Mouse (Mus musculus): ENCODE data around the gene Cyp2d12.
"Not testable (repeated sequence)": the region's sequence is repeated elsewhere in the genome, so short reads cannot be mapped to it uniquely, and the experiment has no call there.

Cyp2d12 gene

DNA sequence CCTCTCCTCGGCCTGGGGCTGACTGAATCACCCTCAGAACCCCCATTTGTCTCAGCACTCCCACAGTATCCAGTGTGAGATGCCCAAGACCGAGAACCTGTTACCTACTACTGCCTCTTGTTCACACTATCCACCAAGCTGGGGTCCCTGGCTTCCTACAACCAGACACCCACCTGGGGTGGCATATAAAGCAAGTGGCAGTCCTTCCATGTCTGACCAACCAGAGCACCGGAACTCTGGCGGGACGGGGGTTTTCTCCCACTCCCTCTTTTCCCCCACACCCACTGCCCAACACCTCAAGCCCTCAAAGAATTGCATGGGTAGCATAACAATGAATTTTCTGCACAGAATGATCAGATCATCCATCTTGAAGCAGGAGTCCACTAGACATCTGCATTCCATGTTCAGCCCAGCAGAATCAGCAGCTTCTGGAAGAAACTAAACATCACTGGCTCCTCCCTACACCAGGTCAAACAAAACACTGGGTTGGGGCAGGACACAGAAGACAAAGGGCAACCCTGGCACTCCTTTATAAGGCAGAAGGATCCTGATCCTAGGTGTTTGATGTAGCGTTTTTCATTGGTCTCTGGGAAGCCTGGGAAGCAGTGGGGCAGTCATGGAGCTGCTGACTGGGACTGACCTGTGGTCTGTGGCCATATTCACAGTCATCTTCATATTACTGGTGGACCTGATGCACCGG lies at the start of gene Cyp2d12:
Cyp2d12 (plus strand) TSS at position 542 of the 700 bp plus-strand sequence.
- no peak for DNase-seq (ENCODE audit: low spot score in 2 of 2)

DNA sequence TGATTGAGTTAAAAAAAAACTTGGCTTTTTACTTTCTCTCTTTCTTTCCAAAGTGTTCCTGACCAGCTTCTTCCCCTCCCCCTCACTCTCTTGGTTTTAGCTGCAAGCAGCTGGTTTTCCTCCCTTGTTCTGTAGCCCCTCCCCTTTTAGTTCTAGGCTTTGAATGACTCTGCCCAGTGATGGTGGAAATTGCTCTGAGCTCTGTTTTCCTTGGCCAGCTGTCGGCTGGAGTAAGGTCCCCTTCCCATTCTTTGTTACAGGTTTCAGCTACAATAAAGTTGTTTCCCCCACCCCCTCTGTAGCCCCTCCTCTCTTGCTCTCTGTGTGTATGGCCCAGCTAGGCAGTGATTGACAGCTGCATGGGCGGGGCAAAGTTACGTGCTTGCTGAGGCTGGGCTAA lies 47.9 kb upstream of the Cyp2d12 start:
- DNase-seq (ENCODE audit: low spot score in 2 of 2) = no peak

DNA sequence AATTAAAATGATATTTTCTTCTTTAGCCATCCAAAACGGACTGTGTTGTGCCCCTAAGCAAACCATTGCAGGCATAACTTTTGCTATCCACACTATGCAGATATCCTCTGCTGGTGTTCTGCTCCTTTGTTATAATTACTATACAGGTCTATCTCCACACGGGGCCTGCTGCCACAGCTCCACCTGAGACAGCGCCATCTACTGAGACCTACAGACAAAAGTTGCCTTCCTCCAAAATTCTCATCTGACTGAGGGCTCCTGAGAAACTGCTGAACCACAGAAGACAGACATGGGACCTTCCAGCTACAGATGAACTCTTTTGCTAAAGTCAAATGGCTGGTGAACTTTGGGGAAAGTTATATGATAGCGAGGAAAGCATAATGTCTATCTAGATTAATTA lies 47.1 kb upstream of the Cyp2d12 start:
- DNase-seq (ENCODE audit: low spot score in 2 of 2) = not testable (repeated sequence)

DNA sequence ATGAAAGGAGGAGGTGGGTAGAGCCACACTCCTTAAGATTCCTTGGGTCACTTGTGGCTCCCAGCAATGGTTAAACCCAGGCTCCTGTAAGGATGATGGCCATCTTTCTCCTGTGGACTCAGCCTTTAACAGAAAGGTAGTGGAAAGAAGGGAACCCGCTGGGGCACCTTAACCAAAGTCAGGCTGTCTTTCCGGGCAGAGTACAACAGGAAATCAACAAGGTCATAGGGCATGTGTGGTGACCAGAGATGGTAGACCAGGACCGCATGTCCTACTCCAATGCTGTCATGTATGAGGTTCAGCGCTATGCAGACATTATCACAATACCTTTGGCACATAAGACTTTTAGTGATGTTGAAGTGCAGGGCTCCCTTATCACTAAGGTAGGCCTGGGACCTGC lies 45.4 kb upstream of the Cyp2d12 start:
- not testable (repeated sequence) for DNase-seq (ENCODE audit: low spot score in 2 of 2)

DNA sequence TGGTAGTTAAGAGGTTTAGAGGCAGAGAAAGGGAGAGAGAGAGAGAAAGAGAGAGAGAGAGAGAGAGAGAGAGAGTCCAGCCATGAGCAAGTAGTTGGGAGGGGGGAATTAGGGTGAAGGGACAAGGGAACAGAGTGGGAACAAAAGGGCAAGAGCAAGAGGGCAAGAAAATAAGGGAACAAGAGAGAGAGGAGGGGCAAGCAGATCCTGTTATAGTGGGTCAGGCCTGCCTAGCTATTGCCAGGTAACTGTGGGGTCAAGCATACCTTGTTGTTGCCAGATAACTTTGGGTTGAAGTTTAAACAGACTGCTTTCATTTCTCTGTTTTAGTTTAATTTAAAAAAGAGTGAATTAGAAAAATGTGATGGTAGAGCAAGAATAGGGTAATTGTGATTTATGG lies 44.4 kb upstream of the Cyp2d12 start:
- DNase-seq (ENCODE audit: low spot score in 2 of 2) = not testable (repeated sequence)

DNA sequence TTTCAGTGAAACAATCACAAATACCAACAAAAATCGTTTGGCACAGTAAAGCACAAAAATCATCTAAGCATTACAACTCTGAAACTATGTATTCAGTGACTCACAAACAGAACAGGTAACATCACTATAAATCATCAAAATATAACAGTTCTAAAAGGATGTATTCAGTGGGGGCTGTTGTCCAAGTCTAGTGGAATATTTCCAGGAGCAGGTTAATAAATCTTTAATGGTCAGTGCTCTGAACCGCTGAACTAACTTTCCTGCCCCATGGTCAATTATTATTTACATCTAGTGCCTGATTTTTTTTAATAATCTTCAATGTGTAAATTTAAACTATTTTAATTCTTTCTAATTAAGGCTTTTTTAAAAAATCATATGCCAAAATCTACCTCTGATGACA lies 42.8 kb upstream of the Cyp2d12 start:
- not testable (repeated sequence) for DNase-seq (ENCODE audit: low spot score in 2 of 2)

DNA sequence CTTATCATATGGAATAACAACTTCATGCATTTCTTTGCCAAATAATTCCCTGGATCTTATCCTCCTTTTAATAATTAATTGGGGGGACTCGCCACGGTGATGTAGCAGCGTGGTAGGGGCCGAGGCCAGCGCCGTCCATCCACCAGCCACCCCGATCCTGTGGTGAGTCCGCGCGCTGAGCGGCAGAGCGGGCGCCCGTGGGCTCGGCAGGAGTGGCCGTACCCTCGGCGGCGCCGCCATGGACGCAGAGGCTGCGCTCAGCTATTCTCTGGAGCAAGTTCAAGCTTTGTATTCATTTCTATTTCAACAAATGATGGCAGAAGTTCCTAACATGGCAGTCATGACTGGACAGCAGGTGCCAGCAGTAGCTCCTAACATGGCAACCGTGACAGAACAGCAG lies 38.7 kb upstream of the Cyp2d12 start:
- DNase-seq (ENCODE audit: low spot score in 2 of 2) = not testable (repeated sequence)

DNA sequence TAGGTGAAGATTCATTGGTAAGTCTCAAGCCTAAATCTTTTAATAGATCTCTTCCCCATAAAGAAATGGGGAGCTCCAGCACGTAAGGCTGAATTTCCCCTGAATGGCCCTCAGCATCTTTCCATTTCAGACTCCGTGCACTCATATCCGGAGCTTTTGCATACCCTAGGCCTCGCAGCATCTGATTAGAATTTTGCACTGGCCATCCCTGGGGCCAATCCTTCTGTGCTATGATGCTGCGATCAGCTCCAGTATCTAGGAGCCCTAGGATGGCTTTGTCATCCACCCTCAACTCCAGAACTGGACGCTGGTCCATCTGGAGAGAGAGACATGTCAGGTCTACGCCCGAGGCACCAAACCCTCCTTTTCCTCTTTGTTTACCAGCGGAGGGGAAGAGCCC lies 27.5 kb upstream of the Cyp2d12 start:
- DNase-seq (ENCODE audit: low spot score in 2 of 2) = not testable (repeated sequence)

DNA sequence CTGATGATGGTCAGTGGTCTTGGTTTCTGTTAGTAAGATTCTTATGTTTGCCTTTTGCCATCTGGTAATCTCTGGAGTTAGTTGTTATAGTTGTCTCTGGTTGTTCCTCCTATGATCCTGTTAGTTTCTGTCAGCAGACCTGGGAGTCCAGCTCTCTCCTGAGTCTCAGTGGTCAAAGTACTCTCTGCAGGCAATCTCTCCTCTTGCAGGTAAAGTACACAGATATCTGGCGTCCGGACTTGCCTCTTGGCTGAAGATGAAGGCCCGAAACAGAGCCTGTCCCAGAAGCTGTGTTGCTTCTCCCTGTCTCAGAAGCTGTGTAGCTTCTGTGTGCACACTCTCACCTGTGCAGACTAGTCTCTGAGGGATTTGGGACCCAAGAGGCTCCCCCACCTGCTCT lies 22.2 kb upstream of the Cyp2d12 start:
- not testable (repeated sequence) for DNase-seq (ENCODE audit: low spot score in 2 of 2)

DNA sequence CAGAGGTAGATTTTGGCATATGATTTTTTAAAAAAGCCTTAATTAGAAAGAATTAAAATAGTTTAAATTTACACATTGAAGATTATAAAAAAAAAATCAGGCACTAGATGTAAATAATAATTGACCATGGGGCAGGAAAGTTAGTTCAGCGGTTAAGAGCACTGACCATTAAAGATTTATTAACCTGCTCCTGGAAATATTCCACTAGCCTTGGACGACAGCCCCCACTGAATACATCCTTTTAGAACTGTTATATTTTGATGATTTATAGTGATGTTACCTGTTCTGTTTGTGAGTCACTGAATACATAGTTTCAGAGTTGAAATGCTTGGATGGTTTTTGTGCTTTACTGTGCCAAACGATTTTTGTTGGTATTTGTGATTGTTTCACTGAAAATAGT lies 11.9 kb upstream of the Cyp2d12 start:
- DNase-seq (ENCODE audit: low spot score in 2 of 2) = not testable (repeated sequence)

DNA sequence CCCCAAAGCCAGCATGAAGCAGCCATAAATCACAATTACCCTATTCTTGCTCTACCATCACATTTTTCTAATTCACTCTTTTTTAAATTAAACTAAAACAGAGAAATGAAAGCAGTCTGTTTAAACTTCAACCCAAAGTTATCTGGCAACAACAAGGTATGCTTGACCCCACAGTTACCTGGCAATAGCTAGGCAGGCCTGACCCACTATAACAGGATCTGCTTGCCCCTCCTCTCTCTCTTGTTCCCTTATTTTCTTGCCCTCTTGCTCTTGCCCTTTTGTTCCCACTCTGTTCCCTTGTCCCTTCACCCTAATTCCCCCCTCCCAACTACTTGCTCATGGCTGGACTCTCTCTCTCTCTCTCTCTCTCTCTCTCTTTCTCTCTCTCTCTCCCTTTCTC lies 10.3 kb upstream of the Cyp2d12 start:
- DNase-seq (ENCODE audit: low spot score in 2 of 2) = not testable (repeated sequence)

DNA sequence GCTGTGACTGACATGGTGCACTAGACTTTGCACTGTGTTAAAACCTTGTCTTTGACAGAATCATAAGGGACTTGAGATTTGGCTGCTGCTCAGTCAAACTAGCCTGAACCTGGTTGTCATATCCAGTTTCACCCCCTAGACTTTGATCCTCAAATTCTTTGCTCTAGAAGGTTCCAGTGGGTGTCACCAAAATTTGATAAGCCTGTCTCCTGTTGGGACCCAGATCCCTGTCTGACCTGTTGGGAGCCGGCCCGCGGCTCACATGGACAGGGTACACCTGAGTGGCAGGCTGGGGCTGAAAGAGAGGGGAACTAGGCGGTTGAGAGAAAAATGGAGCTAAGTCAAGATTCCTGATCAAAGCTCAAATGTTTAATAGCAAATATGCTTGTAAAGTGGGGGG lies 7.1 kb upstream of the Cyp2d12 start:
- DNase-seq (ENCODE audit: low spot score in 2 of 2) = not testable (repeated sequence)

DNA sequence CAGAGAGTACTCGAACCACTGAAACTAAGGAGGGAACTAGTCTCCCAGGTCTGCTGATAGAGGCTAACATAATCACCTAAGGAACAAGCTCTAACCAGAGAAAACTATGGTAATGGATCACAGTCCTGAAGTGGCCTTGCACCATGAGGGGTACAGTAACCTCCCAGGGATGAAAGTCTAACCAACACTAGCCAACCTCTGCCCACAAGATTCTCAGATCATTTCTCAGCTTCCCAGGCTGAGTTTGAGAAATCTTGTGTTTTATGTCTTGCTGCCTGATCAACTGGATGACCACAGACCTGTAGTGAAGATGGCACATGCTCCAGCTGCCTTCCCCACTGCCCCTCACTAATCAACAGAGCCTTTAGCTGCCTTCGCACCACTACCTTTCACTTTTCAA lies 1.7 kb upstream of the Cyp2d12 start:
- not testable (repeated sequence) for DNase-seq (ENCODE audit: low spot score in 2 of 2)

DNA sequence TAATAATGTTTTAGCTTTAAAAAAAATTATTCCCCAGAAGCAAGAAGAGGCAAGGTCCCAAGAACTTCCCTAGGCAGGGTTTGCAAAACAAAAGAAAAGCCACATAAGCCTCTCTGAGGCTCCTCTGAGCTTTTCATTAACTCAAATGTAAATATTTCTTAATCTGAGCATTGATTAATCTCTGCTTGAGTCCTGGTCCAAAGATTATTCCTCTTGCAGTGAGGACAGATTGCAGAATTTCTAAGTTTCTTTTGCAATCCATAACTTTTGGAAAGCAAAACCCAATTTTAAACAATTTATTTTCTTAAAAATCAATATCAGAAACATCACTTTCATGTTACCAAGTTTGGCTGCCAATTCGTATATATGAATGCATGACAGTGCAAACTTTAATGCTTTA lies 18.0 kb downstream of the Cyp2d12 start:
- DNase-seq (ENCODE audit: low spot score in 2 of 2) = no peak

DNA sequence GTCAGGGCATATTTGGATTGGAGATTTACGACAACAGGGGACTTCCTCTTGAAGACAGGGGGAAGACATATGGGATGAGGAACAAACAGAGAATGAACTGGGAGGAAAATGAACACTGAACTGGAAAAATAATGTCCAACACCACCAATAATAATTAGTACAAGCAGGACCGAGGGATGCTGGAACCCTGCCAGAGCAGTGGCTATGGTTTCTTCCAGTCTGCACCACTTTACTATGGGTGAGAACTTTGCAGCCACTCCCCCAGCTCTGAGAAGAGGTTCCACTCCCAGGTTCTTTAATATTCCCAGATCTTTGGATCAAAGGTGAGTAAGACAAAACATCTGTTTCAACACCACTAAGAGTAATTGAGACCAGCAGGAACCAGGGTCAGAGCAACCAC lies 24.2 kb downstream of the Cyp2d12 start:
- DNase-seq (ENCODE audit: low spot score in 2 of 2) = no peak

DNA sequence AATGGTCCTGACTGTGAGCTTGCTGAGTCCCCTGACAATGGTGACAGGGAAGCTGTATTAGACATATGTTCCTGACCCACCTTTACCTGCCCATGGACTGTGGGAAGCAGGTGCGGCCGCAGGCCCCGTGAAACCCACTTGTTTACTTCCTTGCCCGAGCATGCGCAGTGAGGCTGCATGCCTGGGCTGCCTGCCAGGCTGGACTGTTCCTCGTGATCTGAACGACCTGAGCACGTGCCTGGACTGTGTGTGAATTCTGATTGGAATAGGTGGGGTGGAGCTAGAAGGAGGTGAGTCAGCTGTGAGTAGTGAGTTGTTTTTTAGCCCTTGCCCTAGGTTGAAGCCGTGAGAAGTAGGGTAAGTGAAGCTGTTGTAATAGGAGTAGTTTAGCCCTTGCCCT lies 27.7 kb downstream of the Cyp2d12 start:
- no peak for DNase-seq (ENCODE audit: low spot score in 2 of 2)
